Mouse (Mus musculus) cerebellum, adult 2 months (tissue): ENCODE data around the gene Slc25a25.

Source experiments
- CTCF ChIP-seq: fragments of 200-500 bp; IDR thresholded peaks from 2 replicates; pipeline ENCODE4 v1.5.1; 2011; ENCODE audit warnings: low read depth, mild to moderate bottlenecking, control low read depth, low read length, moderate library complexity, borderline replicate concordance; ENCODE audit not compliant: insufficient read depth
- POLR2A ChIP-seq: fragments of 200-500 bp; IDR thresholded peaks from 2 replicates; pipeline ENCODE4 v1.6.1; 2011; ENCODE audit warnings: low read length, control low read depth, borderline replicate concordance; ENCODE audit not compliant: insufficient read depth

DNA sequence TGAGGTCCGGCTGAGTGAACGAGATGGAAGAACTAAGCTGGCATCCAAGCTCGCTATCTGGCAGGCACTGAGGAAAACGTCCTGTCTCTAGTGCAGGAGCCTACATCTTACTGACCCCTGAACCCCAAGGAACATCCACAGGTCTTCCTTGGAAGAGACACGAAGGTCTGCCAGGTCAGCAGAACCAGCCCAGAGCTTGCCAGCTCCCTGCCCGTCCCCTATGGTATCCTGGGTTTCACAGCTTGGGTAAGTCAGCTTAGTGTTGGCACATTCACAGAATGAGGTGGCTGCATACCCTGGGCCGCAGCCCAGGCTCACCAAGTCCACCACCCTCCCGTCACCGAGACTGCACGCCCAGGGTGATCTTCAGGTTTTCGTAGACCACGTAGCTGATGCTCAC is 35.4 kb downstream of the Slc25a25 start:
- TF ChIP-seq CTCF (no peak), POLR2A (no peak)
